ENCODE assay signal across 13 mouse cellular contexts in the genomic region with DNA sequence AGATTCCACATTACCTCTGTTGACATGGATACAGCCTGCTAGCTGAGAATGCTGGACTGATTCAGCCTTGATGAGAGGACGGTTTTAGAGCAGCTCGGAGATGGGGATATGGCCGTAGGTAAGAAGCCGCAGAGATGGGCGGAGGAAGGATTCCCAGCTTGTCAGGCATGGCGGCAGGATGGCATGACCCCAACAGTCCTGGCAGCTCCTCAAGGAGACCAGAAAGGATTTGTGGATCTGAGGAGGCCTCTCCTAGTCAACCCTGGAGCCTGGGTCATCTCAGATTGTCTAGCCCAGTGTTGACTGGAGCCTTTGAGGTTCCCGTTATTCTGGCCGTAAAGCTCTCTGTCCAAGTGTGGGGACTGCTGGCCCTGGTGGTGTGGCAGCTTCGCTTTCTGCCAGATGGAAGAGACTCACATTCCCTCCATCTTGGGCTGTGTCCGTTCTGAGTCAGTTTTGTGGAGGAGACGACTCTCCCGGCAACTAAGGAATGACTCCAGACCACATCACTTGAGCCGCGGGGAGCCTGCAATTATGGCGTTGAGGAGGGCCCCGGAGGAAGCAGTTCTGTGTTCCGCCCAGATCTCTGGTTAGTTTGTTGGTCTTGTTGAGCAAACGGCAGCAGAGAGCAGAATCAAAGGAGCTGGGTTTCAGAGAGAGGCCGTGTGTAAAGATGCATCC.
DNase-seq lines count a peak whose midpoint lies in the region; ATAC-seq and TF ChIP-seq lines count a peak whose summit lies in the region.
"Had no signal": no experiment of that assay in that cellular context is flagged by ENCODE, and none has a peak within 500 bp of the region (broad histone marks: within the 10 kb centered on the region; RNA-seq: fewer than 3 reads in every experiment).

No protein-coding gene starts in this region.

- peaks cover 9% of the 10 kb centered on the region for H3K36me3 ChIP-seq in embryonic facial prominence, embryonic 15.5 days
- H3K36me3 ChIP-seq in myocyte (ENCODE audit: control insufficient read depth, insufficient read depth) = peaks cover 38% of the 10 kb centered on the region
- H3K36me3 ChIP-seq: midbrain, embryonic 15.5 days; neural tube, embryonic 12.5 days had no signal

- H3K4me2 ChIP-seq in embryonic facial prominence, embryonic 15.5 days (replicated peaks) = no peak overlapping the region
- H3K4me2 ChIP-seq in myocyte (ENCODE audit: low read depth) = peak overlapping the region; percentile 36
- H3K4me2 ChIP-seq: heart, embryonic 12.5 days; lung, embryonic 14.5 days; midbrain, embryonic 15.5 days; neural tube, embryonic 12.5 days; stomach, embryonic 15.5 days had no signal

- H3K4me1 ChIP-seq in brown adipose tissue, adult 24 weeks (ENCODE audit: control insufficient read depth, insufficient read depth, insufficient read length, low read length) = peaks cover 8% of the 10 kb centered on the region; the same call in 1 of the 2 replicates
- H3K4me1 ChIP-seq in embryonic facial prominence, embryonic 15.5 days = peaks cover 33% of the 10 kb centered on the region
- H3K4me1 ChIP-seq: heart, embryonic 12.5 days; midbrain, embryonic 15.5 days; neural tube, embryonic 12.5 days; stomach, embryonic 15.5 days had no signal

- peak; percentile 59 for ATAC-seq in embryonic facial prominence, embryonic 15.5 days (ENCODE audit: insufficient number of reproducible peaks, low FRiP score, low TSS enrichment, low read depth)
- ATAC-seq: forebrain, embryonic 16.5 days; midbrain, embryonic 15.5 days had no signal

- no peak overlapping the region for H3K9ac ChIP-seq in embryonic facial prominence, embryonic 15.5 days
- H3K9ac ChIP-seq: heart, embryonic 12.5 days; lung, embryonic 14.5 days; midbrain, embryonic 15.5 days; neural tube, embryonic 12.5 days; stomach, embryonic 15.5 days had no signal

- no peak overlapping the region for H3ac ChIP-seq in myocyte (ENCODE audit: control insufficient read depth, insufficient read length)

- H3K27me3 ChIP-seq in embryonic facial prominence, embryonic 15.5 days = no peaks in the 10 kb centered on the region
- H3K27me3 ChIP-seq in myocyte (ENCODE audit: control insufficient read depth, insufficient read depth, insufficient read length) = no peaks in the 10 kb centered on the region
- H3K27me3 ChIP-seq: heart, embryonic 12.5 days; midbrain, embryonic 15.5 days; neural tube, embryonic 12.5 days; stomach, embryonic 15.5 days had no signal

- 44% methylated on average over 19 of the region's 19 CpGs for WGBS in embryonic facial prominence, embryonic 15.5 days

- H3K9me3 ChIP-seq in embryonic facial prominence, embryonic 15.5 days (replicated peaks) = no peaks in the 10 kb centered on the region
- H3K9me3 ChIP-seq: heart, embryonic 12.5 days; midbrain, embryonic 15.5 days; neural tube, embryonic 12.5 days; stomach, embryonic 15.5 days had no signal

- peak overlapping the region; percentile 23; the same call in 1 of the 2 replicates for H3K27ac ChIP-seq in brown adipose tissue, adult 24 weeks (replicated peaks; ENCODE audit: low read depth, low read length)
- H3K27ac ChIP-seq in embryonic facial prominence, embryonic 15.5 days (replicated peaks) = peak overlapping the region; percentile 83
- H3K27ac ChIP-seq: midbrain, embryonic 15.5 days; neural tube, embryonic 12.5 days; stomach, embryonic 15.5 days had no signal

- peaks cover 95% of the 10 kb centered on the region for H3K79me2 ChIP-seq in myocyte (ENCODE audit: control insufficient read depth, insufficient read depth)

- peak; percentile 36 for DNase-seq in kidney, postnatal 10 days
- no peak for DNase-seq in kidney, adult 9 months
- DNase-seq in right cerebral cortex, postnatal 25 days = no peak
- DNase-seq in retina, postnatal 1 day = no peak
- DNase-seq: lung, embryonic 14.5 days had no signal

- H3K4me3 ChIP-seq in brown adipose tissue, adult 24 weeks (ENCODE audit: insufficient read depth, low read depth, low read length) = no peak overlapping the region
- no peak overlapping the region for H3K4me3 ChIP-seq in embryonic facial prominence, embryonic 15.5 days (replicated peaks)
- no peak overlapping the region for H3K4me3 ChIP-seq in myocyte
- H3K4me3 ChIP-seq: heart, embryonic 12.5 days; midbrain, embryonic 15.5 days; neural tube, embryonic 12.5 days; stomach, embryonic 15.5 days had no signal

- no peak for TF ChIP-seq POLR2A in myocyte (IDR thresholded peaks at IDR 0.05; ENCODE audit: insufficient read length, low read depth)

TF ChIP-seq in myocyte, 11 proteins besides CTCF, POLR2A, EP300 and RAD21:
- TF ChIP-seq USF1 (IDR thresholded peaks at IDR 0.05; ENCODE audit: low read depth) = no peak
- no peak for TF ChIP-seq TCF3 (IDR thresholded peaks at IDR 0.05; ENCODE audit: insufficient read length, low read depth)
- TF ChIP-seq SRF (IDR thresholded peaks at IDR 0.05; ENCODE audit: control insufficient read depth, insufficient read length, low read depth) = no peak
- TF ChIP-seq E2F4 (IDR thresholded peaks at IDR 0.05; ENCODE audit: insufficient read depth) = no peak
- no peak for TF ChIP-seq TCF12 (IDR thresholded peaks at IDR 0.05; ENCODE audit: insufficient read depth, poor library complexity, severe bottlenecking)
- no peak for TF ChIP-seq REST (IDR thresholded peaks at IDR 0.05; ENCODE audit: insufficient read depth, insufficient read length)
- no peak for TF ChIP-seq MAX (IDR thresholded peaks at IDR 0.05; ENCODE audit: low read depth)
- no peak for TF ChIP-seq MYOG (IDR thresholded peaks at IDR 0.05; ENCODE audit: control insufficient read depth in 1 of 3, insufficient read depth in 1 of 3, insufficient read length in 2 of 3, low read depth in 2 of 3)
- TF ChIP-seq POLR2AphosphoS2 (IDR thresholded peaks at IDR 0.05; ENCODE audit: insufficient read length, low read depth) = no peak
- TF ChIP-seq MYOD1 (IDR thresholded peaks at IDR 0.05; ENCODE audit: control insufficient read depth in 1 of 3, insufficient read length in 2 of 3, low read depth in 2 of 3) = no peak
- no peak for TF ChIP-seq CEBPB (IDR thresholded peaks at IDR 0.05; ENCODE audit: insufficient read depth, poor library complexity, severe bottlenecking)
